Mouse (Mus musculus): ENCODE data around the gene Kcnk4. TPM values are rescaled to one million over a fixed set of nuclear protein-coding genes. Genes with fewer than 3 reads are reported as not detected.

Kcnk4 gene
- polyA plus RNA-seq, 1 experiment: not detected

GRCm38 (mm10) chr19:6956461-6956860 is 22.1 kb upstream of the Kcnk4 start:
- peaks cover 28% of the 10 kb centered on the region for H3K4me1 ChIP-seq (ENCODE audit: control insufficient read depth, insufficient read depth, insufficient read length, low read length)
- TF ChIP-seq CTCF (IDR thresholded peaks at IDR 0.05; ENCODE audit: extremely low read depth, insufficient read length, insufficient replicate concordance, low read depth, low read length): no peak
- no peak for TF ChIP-seq POLR2A (IDR thresholded peaks at IDR 0.05; ENCODE audit: low read depth, low read length)
- no peak overlapping the region for H3K27ac ChIP-seq (ENCODE audit: insufficient read depth, low read depth, low read length)
- WGBS: 85% methylated on average over 10 of the region's 10 CpGs
- H3K27me3 ChIP-seq (ENCODE audit: control insufficient read depth, insufficient read depth, low read length): no peaks in the 10 kb centered on the region
- no peak overlapping the region for H3K4me3 ChIP-seq (ENCODE audit: low read depth, low read length)
- H3K36me3 ChIP-seq (ENCODE audit: control insufficient read depth, insufficient read depth, low read length): peaks cover 88% of the 10 kb centered on the region

DNA sequence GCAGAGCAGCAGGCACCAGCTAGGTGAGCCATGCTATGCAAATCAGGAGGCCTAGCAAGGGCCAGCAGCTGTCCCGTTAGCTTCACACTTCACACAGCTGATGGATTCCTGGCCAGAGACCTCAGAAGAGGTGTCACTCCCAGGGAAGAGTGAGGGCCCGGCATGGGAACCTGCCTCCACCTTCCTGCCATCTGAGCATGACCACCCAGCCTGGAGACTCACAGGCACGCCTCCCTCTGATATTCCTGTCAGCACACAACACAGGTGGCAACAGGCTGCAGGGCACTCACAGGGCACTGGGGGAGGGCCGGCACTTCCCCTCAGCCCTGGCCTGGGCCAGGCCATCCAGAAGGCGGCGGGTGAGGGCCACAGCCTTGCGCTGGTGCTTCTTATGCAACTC is 21.1 kb upstream of the Kcnk4 start:
- H3K27me3 ChIP-seq (ENCODE audit: control insufficient read depth, insufficient read depth, low read length): no peaks in the 10 kb centered on the region
- H3K4me3 ChIP-seq (ENCODE audit: low read depth, low read length): no peak overlapping the region
- TF ChIP-seq POLR2A (IDR thresholded peaks at IDR 0.05; ENCODE audit: low read depth, low read length) (no peak), CTCF (IDR thresholded peaks at IDR 0.05; ENCODE audit: extremely low read depth, insufficient read length, insufficient replicate concordance, low read depth, low read length) (no peak)
- peaks cover 81% of the 10 kb centered on the region for H3K36me3 ChIP-seq (ENCODE audit: control insufficient read depth, insufficient read depth, low read length)
- H3K4me1 ChIP-seq (ENCODE audit: control insufficient read depth, insufficient read depth, insufficient read length, low read length): peaks cover 29% of the 10 kb centered on the region
- 71% methylated on average over 7 of the region's 7 CpGs for WGBS
- no peak overlapping the region for H3K27ac ChIP-seq (ENCODE audit: insufficient read depth, low read depth, low read length)

- Histone ChIP-seq H3K4me1 (ENCODE audit: control insufficient read depth, insufficient read depth, insufficient read length, low read length) (peaks cover 40% of the 10 kb centered on the region), H3K4me3 (ENCODE audit: low read depth, low read length) (no peak overlapping the region), H3K36me3 (ENCODE audit: control insufficient read depth, insufficient read depth, low read length) (peaks cover 67% of the 10 kb centered on the region), H3K27ac (ENCODE audit: insufficient read depth, low read depth, low read length) (peak overlapping the region; percentile 8; the same call in 1 of the 2 replicates), H3K27me3 (ENCODE audit: control insufficient read depth, insufficient read depth, low read length) (no peaks in the 10 kb centered on the region)
- TF ChIP-seq POLR2A (IDR thresholded peaks at IDR 0.05; ENCODE audit: low read depth, low read length) (no peak), CTCF (IDR thresholded peaks at IDR 0.05; ENCODE audit: extremely low read depth, insufficient read length, insufficient replicate concordance, low read depth, low read length) (peak; percentile 50; the same call in 1 of the 2 replicates)
- WGBS: 21% methylated on average over 9 of the region's 9 CpGs
Measured at GRCm38 (mm10) chr19:6954046-6954445, 19.7 kb upstream of the Kcnk4 start.

DNA sequence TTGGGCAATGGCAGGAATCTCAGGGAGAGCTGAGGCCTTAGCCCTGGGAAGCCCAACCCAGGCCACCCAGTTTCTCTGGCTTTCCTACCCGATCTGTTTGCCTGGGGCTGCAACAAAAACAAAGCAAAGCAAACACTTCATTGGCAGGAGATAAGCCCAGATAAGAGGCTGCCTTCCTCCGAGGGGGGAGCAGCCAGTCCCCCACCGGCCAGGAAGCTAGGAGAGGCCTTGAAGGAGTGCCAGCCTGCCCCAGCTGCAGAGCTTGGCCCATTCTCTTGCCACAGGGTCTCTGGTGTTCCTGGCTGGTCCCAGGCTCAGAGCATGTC is 18.4 kb upstream of the Kcnk4 start:
- H3K4me3 ChIP-seq (ENCODE audit: low read depth, low read length): peak overlapping the region; percentile 70
- peaks cover 46% of the 10 kb centered on the region for H3K4me1 ChIP-seq (ENCODE audit: control insufficient read depth, insufficient read depth, insufficient read length, low read length)
- no peaks in the 10 kb centered on the region for H3K27me3 ChIP-seq (ENCODE audit: control insufficient read depth, insufficient read depth, low read length)
- peak overlapping the region; percentile 94 for H3K27ac ChIP-seq (ENCODE audit: insufficient read depth, low read depth, low read length)
- H3K36me3 ChIP-seq (ENCODE audit: control insufficient read depth, insufficient read depth, low read length): peaks cover 53% of the 10 kb centered on the region
- TF ChIP-seq POLR2A (IDR thresholded peaks at IDR 0.05; ENCODE audit: low read depth, low read length): no peak
- no peak for TF ChIP-seq CTCF (IDR thresholded peaks at IDR 0.05; ENCODE audit: extremely low read depth, insufficient read length, insufficient replicate concordance, low read depth, low read length)
- WGBS: 4% methylated on average over 3 of the region's 3 CpGs

DNA sequence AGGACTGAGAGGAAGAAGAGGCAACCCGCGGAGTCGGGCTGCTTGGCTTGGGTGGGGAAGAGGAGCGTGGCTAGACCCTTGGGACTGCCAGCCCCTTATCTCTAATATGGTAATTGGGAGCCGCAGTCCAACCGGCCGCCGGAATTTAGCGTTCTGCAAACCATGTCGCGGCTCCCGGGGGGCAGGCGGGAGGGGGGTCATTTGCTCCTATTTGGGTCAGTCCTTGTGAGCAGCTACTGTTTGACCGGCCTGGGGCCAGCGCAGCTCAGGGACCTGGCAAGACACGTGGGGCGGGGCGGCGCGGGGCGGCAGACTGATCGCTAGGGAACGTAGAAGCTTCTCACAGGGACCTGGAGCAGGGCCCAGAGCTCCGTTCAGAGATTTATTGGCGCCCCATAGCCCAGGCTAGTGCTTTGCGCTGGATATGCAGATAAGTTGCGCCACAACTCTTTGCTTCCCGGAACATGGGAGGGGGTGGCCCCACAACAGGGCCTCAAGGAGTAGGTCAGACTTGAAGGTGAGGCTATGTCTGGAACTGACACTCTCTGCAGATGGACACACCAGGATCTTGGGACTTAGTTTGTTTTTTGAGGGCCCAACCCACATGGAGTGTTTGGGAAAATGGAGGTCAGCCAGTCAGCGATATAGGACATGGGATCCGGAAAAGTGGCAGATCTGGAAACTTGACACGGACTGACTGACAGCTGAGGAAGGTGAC is 17.8 kb upstream of the Kcnk4 start:
- 3% methylated on average over 31 of the region's 31 CpGs for WGBS
- Histone ChIP-seq H3K4me1 (ENCODE audit: control insufficient read depth, insufficient read depth, insufficient read length, low read length) (peaks cover 47% of the 10 kb centered on the region), H3K36me3 (ENCODE audit: control insufficient read depth, insufficient read depth, low read length) (peaks cover 48% of the 10 kb centered on the region), H3K4me3 (ENCODE audit: low read depth, low read length) (peak overlapping the region; percentile 70), H3K27me3 (ENCODE audit: control insufficient read depth, insufficient read depth, low read length) (no peaks in the 10 kb centered on the region), H3K27ac (ENCODE audit: insufficient read depth, low read depth, low read length) (peak overlapping the region; percentile 94)
- no peak; the same call in 1 of the 2 replicates for TF ChIP-seq POLR2A (IDR thresholded peaks at IDR 0.05; ENCODE audit: low read depth, low read length)
- no peak for TF ChIP-seq CTCF (IDR thresholded peaks at IDR 0.05; ENCODE audit: extremely low read depth, insufficient read length, insufficient replicate concordance, low read depth, low read length)

GRCm38 (mm10) chr19:6951381-6951968 is 17.2 kb upstream of the Kcnk4 start:
- H3K36me3 ChIP-seq (ENCODE audit: control insufficient read depth, insufficient read depth, low read length): peaks cover 41% of the 10 kb centered on the region
- peak overlapping the region; percentile 94 for H3K27ac ChIP-seq (ENCODE audit: insufficient read depth, low read depth, low read length)
- peaks cover 50% of the 10 kb centered on the region for H3K4me1 ChIP-seq (ENCODE audit: control insufficient read depth, insufficient read depth, insufficient read length, low read length)
- no peaks in the 10 kb centered on the region for H3K27me3 ChIP-seq (ENCODE audit: control insufficient read depth, insufficient read depth, low read length)
- 1% methylated on average over 35 of the region's 35 CpGs for WGBS
- peak overlapping the region; percentile 70 for H3K4me3 ChIP-seq (ENCODE audit: low read depth, low read length)
- TF ChIP-seq CTCF (IDR thresholded peaks at IDR 0.05; ENCODE audit: extremely low read depth, insufficient read length, insufficient replicate concordance, low read depth, low read length): peak; percentile 17; the same call in 1 of the 2 replicates
- TF ChIP-seq POLR2A (IDR thresholded peaks at IDR 0.05; ENCODE audit: low read depth, low read length): no peak; the same call in none of the 2 replicates

DNA sequence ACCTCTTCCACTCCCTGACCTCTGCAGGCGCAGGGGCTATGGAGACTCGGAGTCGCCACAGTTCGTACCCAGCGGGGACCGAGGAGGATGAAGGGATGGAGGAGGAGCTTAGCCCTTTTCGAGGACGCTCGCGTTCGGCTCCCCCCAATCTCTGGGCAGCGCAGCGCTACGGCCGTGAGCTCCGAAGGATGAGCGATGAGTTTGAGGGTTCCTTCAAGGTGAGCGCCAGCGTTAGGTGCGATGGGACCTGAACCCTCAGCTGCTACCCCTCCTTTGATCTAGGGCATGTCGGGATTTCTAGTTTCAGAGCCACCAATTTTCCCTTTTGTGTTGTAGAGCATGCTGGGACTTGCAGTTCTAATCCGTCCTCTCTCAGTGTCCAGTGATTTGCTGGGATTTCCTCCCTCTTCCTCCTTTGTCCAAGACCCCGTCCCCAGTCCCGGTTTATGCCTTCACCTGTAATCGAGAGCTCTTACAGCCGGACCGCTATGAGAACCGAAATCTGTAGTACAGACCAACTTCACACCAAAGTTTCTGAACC is 16.4 kb upstream of the Kcnk4 start:
- Histone ChIP-seq H3K27me3 (ENCODE audit: control insufficient read depth, insufficient read depth, low read length) (no peaks in the 10 kb centered on the region), H3K4me3 (ENCODE audit: low read depth, low read length) (peak overlapping the region; percentile 70), H3K4me1 (ENCODE audit: control insufficient read depth, insufficient read depth, insufficient read length, low read length) (peaks cover 47% of the 10 kb centered on the region), H3K27ac (ENCODE audit: insufficient read depth, low read depth, low read length) (peak overlapping the region; percentile 94), H3K36me3 (ENCODE audit: control insufficient read depth, insufficient read depth, low read length) (peaks cover 33% of the 10 kb centered on the region)
- TF ChIP-seq POLR2A (IDR thresholded peaks at IDR 0.05; ENCODE audit: low read depth, low read length): peak; percentile 34; the same call in 1 of the 2 replicates
- TF ChIP-seq CTCF (IDR thresholded peaks at IDR 0.05; ENCODE audit: extremely low read depth, insufficient read length, insufficient replicate concordance, low read depth, low read length): no peak
- 1% methylated on average over 28 of the region's 28 CpGs for WGBS
